Mouse (Mus musculus): ENCODE results near the gene Pde4b. TPM values are rescaled to one million over a fixed set of nuclear protein-coding genes. Genes with fewer than 3 reads are reported as not detected.

The Pde4b gene
- polyA plus RNA-seq, 1 experiment from 2014 or later: 15.6 TPM

DNA sequence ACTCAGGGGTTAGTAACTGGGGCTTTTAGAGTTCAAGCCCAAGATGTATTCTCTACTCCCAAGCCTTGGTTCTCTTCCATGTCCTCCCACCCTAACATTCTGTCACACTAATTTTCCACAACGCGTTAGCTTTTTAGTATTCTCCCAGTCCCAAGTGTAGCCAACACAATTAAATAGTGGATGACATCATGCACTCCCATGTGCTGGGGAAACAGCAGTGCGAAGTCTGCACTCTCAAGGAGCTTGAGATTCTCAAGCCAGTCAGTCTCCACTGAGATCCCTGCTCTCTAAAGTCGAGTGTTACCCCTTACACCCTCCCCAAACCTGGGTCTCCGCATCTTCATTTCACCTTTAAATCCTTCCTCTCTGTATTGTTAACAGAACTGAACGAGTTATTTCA, 434.1 kb downstream of the Pde4b start:
- Histone ChIP-seq H3K9ac (no peak overlapping the region), H3K27ac (no peak overlapping the region), H3K27me3 (replicated peaks) (no peaks in the 10 kb centered on the region), H3K4me1 (no peaks in the 10 kb centered on the region), H3K4me3 (no peak overlapping the region), H3K36me3 (no peaks in the 10 kb centered on the region), H3K9me3 (no peaks in the 10 kb centered on the region), H3K4me2 (replicated peaks) (no peak overlapping the region)
- 0 out of 2 replicates have a peak, but pooled peaks have one; percentile 4 for ATAC-seq (ENCODE audit: low FRiP score, low read depth)
- 77% methylated on average over 6 of the region's 6 CpGs for WGBS

DNA sequence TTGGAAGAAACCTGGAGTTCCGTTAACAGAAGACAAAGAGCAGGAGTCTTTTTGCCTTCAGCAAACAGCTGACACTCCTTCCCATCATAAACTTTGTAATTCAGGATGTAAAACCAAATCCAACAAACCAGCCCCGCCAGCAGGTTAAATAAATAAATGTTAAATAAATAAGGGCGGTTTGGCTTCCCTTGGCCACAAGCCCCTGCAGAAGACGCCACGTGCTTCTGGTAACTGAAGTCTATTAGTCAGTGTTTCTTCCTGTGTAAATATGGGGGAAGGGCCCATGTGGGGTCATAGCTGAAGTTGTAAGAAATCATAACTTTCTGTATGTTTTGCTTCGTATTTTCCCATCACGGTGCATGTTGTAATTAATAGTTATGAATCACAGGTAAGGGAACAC, 440.0 kb downstream of the Pde4b start:
- Histone ChIP-seq H3K27me3 (replicated peaks) (no peaks in the 10 kb centered on the region), H3K27ac (no peak overlapping the region), H3K9me3 (no peaks in the 10 kb centered on the region), H3K4me1 (no peaks in the 10 kb centered on the region), H3K4me2 (replicated peaks) (no peak overlapping the region), H3K36me3 (no peaks in the 10 kb centered on the region), H3K9ac (no peak overlapping the region), H3K4me3 (no peak overlapping the region)
- 75% methylated on average over 7 of the region's 7 CpGs for WGBS
- no peak for ATAC-seq (ENCODE audit: low FRiP score, low read depth)

DNA sequence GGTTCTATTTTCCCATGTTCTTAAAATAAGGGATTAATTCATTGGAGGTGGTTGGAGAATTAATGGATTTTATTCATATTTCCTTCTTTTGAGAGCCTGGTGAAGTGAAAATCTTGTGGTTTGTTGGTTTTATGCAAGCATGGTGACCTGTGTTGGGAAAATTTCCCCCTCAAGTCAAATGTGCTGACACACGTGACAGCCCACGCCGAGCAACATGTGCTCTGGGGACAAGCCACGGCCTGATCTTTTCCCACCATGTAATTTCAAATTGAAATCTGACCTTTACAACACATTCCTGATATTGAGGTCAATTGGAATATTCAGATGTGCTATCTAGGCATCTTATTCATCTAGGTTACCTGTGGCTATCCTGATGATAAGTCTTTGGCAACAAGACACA, 443.5 kb downstream of the Pde4b start:
- 91% methylated on average over 4 of the region's 4 CpGs for WGBS
- Histone ChIP-seq H3K9me3 (no peaks in the 10 kb centered on the region), H3K27ac (no peak overlapping the region), H3K9ac (no peak overlapping the region), H3K36me3 (no peaks in the 10 kb centered on the region), H3K4me1 (0 out of 2 replicates have a peak, but pooled peaks cover 6% of the 10 kb centered on the region), H3K27me3 (replicated peaks) (no peaks in the 10 kb centered on the region), H3K4me2 (replicated peaks) (no peak overlapping the region), H3K4me3 (no peak overlapping the region)
- no peak for ATAC-seq (ENCODE audit: low FRiP score, low read depth)

DNA sequence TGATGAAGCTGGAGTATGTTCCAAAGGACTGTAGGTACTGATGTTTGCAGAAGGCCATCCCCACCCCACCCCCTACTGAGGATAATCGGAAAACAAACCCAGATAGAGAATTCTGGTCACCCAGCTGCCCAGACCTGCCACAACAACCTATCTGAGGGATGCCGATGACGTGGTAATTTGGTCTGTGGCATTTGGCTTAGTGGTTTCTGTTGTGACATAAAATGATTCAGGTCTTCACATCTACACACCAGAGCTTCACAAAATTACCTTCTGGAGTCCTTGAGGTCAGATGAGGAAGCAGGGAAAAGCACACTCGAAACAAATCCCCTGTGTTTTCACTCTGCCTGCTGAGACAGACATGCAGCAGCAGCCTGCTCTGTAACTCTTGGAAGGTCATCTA, 444.4 kb downstream of the Pde4b start:
- 75% methylated on average over 4 of the region's 4 CpGs for WGBS

DNA sequence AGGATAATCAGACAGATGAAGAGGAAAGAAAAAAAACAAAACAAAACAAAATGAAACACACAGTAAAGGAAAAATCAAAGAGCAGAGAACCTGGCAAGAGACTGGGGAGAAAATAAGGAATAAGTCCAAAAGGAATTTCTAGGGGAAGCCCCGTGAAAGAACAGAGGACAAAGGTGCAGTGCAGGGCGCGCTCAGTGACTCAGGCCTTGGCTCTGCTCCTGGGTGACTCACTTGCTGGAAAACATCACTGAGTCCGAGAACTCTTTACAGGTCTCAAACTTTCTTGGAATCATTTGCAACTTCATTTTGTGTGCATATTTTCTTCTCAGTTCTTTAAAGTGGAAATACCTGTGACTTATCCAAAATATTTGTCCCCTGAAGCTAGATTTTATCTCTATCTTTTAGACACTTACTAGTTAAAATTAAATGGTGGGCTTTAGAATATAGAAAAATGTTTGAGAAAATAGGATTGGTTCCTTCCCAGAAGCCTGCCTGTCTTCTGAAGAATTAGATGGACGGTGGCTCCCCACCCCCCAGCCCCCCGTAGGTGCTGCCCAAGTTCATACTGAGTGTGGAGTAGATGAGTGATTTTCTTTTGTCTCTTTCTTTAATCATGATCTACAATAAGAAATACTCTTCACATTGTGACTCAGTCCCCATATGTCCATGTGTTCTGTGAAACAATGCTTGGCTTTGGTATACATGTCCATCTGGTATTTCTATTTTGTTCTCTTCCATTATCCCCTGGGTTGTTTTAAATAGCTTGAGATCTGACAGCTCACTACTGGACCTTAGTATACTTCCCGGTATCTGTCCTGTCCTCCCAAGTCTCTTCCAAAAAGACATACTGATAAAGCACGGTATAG, 446.1 kb downstream of the Pde4b start:
- Histone ChIP-seq H3K36me3 (no peaks in the 10 kb centered on the region), H3K9ac (no peak overlapping the region), H3K4me2 (replicated peaks) (no peak overlapping the region), H3K4me3 (no peak overlapping the region), H3K4me1 (0 out of 2 replicates have a peak, but pooled peaks cover 6% of the 10 kb centered on the region), H3K27me3 (replicated peaks) (no peaks in the 10 kb centered on the region), H3K27ac (no peak overlapping the region), H3K9me3 (no peaks in the 10 kb centered on the region)
- WGBS: 77% methylated on average over 8 of the region's 8 CpGs
- ATAC-seq (ENCODE audit: low FRiP score, low read depth): no peak

More for the DNA sequence above, 444.4 kb downstream of the Pde4b start:
- no peak overlapping the region for H3K27ac ChIP-seq
- ATAC-seq (ENCODE audit: low FRiP score, low read depth): no peak
- no peak overlapping the region for H3K4me3 ChIP-seq
- H3K36me3 ChIP-seq: no peaks in the 10 kb centered on the region
- H3K4me1 ChIP-seq: 0 out of 2 replicates have a peak, but pooled peaks cover 6% of the 10 kb centered on the region
- H3K9ac ChIP-seq: no peak overlapping the region
- H3K9me3 ChIP-seq: no peaks in the 10 kb centered on the region
- no peaks in the 10 kb centered on the region for H3K27me3 ChIP-seq (replicated peaks)
- no peak overlapping the region for H3K4me2 ChIP-seq (replicated peaks)

DNA sequence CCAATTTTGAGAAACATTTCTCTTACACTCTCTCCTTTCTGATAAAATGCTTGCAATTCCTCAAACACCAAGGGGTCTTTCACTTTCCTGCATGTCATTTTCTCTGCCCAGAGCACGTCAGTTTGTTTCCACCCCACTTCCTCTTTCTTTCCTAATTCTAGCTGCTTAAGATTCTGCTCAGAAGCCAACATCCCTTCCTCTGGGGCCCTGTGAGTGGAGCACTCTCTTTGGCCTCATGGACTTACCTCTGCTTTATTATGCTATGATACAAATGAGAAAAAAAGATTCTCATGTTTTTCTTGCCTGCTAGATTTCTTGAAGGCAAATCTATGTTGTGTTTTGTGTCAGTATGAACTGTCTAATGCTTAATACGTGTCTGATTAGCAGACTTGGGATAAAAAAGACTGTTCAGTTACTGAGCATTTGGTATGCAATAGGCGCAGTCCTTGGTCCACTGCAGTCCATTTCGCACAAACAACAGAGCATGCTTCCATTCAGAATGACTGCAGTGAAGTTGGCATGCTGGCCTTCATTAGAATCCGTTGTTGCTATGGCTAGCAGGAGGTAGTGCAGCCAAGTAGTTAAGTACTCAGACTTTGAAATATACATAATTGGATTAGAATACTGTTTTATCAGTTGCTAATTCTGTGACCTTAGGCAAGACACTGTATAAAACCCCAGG, 446.8 kb downstream of the Pde4b start:
- no peak overlapping the region for H3K4me2 ChIP-seq (replicated peaks)
- H3K4me1 ChIP-seq: 0 out of 2 replicates have a peak, but pooled peaks cover 6% of the 10 kb centered on the region
- H3K36me3 ChIP-seq: no peaks in the 10 kb centered on the region
- no peaks in the 10 kb centered on the region for H3K27me3 ChIP-seq (replicated peaks)
- peak; percentile 58; the same call in 1 of the 2 replicates for ATAC-seq (ENCODE audit: low FRiP score, low read depth)
- H3K27ac ChIP-seq: no peak overlapping the region
- H3K9ac ChIP-seq: no peak overlapping the region
- no peaks in the 10 kb centered on the region for H3K9me3 ChIP-seq
- H3K4me3 ChIP-seq: no peak overlapping the region
- WGBS: 62% methylated on average over 5 of the region's 5 CpGs

DNA sequence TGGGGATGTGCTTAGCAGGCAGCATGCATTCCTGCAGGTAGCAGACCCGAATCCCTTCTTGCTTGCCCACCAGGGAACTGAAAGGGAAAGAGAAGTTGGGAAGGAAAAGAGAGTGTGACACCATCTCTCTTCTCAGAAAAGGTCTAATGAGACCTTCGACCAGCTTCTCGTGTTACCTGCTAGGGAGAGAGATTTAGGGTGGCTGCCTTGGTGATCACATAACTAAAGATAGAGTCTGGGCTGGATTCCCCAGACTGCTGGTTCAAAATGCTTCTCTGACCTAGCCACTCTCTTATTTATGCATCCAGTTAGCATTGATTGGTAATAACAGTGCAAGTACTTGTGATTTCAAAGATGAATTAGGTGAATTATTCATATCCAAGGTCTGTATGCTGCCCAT, 448.5 kb downstream of the Pde4b start:
- Histone ChIP-seq H3K4me2 (replicated peaks) (no peak overlapping the region), H3K9me3 (no peaks in the 10 kb centered on the region), H3K36me3 (no peaks in the 10 kb centered on the region), H3K4me1 (0 out of 2 replicates have a peak, but pooled peaks cover 6% of the 10 kb centered on the region), H3K27ac (no peak overlapping the region), H3K9ac (no peak overlapping the region), H3K27me3 (replicated peaks) (no peaks in the 10 kb centered on the region), H3K4me3 (no peak overlapping the region)
- 82% methylated on average over 3 of the region's 3 CpGs for WGBS
- no peak for ATAC-seq (ENCODE audit: low FRiP score, low read depth)

DNA sequence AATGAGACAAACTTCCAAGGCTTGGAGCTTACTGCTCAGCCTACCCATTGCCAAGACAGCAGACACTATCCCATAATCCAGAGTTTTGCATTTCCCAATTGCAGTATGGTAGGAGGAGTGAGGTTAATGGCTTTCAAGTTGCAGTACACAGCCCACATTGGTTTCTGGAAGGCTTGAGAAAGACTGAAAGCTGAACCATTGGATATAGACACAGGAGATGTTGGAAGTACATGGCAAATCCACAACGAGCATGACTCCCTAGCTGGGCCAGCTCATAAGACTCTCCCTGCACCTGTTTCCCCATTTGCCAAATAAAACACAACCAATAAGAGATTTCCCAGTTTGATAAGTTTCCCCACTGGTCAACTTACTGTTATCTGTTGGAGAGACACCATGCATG, 450.9 kb downstream of the Pde4b start:
- ATAC-seq (ENCODE audit: low FRiP score, low read depth): no peak
- 0 out of 2 replicates have a peak, but pooled peaks cover 6% of the 10 kb centered on the region for H3K4me1 ChIP-seq
- no peaks in the 10 kb centered on the region for H3K36me3 ChIP-seq
- no peak overlapping the region for H3K9ac ChIP-seq
- no peak overlapping the region for H3K4me3 ChIP-seq
- no peaks in the 10 kb centered on the region for H3K9me3 ChIP-seq
- H3K4me2 ChIP-seq (replicated peaks): no peak overlapping the region
- H3K27ac ChIP-seq: no peak overlapping the region
- 81% methylated on average over 1 of the region's 1 CpGs for WGBS
- no peaks in the 10 kb centered on the region for H3K27me3 ChIP-seq (replicated peaks)

DNA sequence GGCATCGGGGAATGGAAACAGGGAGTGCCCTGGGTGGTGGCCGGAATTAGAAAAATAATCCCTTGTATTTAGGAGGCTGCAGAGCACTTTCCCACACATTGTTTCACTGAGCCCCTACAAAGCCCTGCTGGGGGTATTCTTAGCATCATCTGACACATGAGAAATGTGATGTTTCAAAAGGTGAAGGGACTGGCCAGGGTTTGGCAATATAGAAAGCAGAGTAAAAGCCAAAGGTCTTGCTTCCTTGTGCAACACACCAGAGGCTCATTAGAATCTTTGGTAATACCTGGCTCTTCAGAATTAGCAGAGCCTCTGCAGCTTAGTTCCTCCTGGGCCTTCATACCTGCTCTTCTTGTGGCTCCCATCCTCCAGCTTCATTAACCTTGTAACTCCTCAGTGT, 451.4 kb downstream of the Pde4b start:
- 93% methylated on average over 2 of the region's 2 CpGs for WGBS
- Histone ChIP-seq H3K4me2 (replicated peaks) (no peak overlapping the region), H3K9ac (no peak overlapping the region), H3K4me3 (no peak overlapping the region), H3K27ac (no peak overlapping the region), H3K9me3 (no peaks in the 10 kb centered on the region), H3K4me1 (0 out of 2 replicates have a peak, but pooled peaks cover 6% of the 10 kb centered on the region), H3K27me3 (replicated peaks) (no peaks in the 10 kb centered on the region), H3K36me3 (no peaks in the 10 kb centered on the region)
- ATAC-seq (ENCODE audit: low FRiP score, low read depth): no peak

DNA sequence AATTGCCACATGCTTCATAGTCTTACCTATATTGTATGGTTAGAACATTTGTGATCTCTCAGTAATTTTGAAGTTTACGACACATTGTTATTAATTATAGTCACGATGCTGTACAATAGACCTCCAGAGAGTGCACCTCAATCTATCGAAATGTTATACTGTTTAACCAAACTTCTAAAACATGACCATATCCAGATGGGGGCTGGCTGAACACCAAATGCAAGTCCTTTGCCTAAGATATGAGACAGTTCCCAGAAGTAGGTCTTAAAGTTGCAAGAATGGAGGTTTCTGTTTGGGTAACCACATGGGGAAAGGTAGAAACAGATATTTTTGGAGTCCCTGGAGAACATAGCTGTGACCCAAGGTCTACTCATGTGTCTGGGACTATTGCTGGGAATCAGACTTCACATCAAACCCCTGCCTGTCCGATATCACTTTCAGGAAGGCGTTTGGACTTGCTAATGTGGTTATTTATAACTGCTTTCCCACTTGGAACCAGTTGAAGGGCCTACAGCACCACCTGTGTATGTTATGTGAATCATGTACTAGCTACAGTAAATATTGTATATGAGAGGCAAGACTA, 452.3 kb downstream of the Pde4b start:
- Histone ChIP-seq H3K27me3 (replicated peaks) (no peaks in the 10 kb centered on the region), H3K9me3 (no peaks in the 10 kb centered on the region), H3K4me3 (no peak overlapping the region), H3K4me1 (0 out of 2 replicates have a peak, but pooled peaks cover 1% of the 10 kb centered on the region), H3K36me3 (no peaks in the 10 kb centered on the region), H3K4me2 (replicated peaks) (no peak overlapping the region), H3K9ac (no peak overlapping the region), H3K27ac (no peak overlapping the region)
- 87% methylated on average over 5 of the region's 5 CpGs for WGBS
- no peak for ATAC-seq (ENCODE audit: low FRiP score, low read depth)

DNA sequence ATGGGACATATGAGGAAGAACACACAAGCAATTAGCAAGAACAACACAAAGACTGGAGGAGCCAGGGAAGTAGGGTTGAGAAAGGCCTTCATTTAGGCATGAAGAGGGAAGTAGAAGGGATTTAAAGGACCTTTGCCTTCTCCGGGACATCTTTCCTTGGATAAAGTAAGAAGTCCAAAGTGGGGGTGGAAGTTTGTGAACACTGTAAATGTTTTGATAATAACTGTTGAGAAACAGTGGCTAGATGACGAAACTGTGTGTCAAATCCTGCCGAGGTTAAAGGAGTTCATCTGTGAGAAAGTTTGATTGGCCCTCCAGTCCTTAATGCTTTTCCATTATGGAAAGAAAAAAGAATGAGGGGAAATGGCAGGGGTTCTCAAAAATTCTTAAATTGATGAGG, 455.6 kb downstream of the Pde4b start:
- no peaks in the 10 kb centered on the region for H3K27me3 ChIP-seq (replicated peaks)
- 90% methylated on average over 3 of the region's 3 CpGs for WGBS

DNA sequence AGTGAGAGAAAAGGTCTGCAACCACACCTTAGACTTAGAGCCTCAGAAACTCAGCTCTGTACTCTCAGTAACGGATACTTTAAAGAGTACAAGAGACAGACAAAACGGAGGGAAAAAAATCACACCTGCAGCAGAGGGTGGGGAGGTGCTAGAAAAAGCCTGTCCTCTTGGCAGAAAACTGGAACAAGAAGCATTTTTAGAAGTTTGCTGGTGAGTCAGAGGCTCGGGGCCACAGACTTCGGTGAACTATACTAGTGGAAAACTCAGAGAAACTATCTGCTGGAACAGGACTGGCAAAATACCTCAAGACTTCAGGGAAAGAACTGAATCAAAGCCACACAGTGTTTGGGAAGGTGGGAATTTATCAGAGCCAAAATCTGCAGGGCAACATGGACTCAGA, 457.9 kb downstream of the Pde4b start:
- ATAC-seq (ENCODE audit: low FRiP score, low read depth): no peak
- no peak overlapping the region for H3K4me2 ChIP-seq (replicated peaks)
- H3K4me1 ChIP-seq: no peaks in the 10 kb centered on the region
- no peak overlapping the region for H3K4me3 ChIP-seq
- no peaks in the 10 kb centered on the region for H3K9me3 ChIP-seq
- WGBS: 87% methylated on average over 4 of the region's 4 CpGs
- no peak overlapping the region for H3K27ac ChIP-seq
- no peak overlapping the region for H3K9ac ChIP-seq
- no peaks in the 10 kb centered on the region for H3K36me3 ChIP-seq
- H3K27me3 ChIP-seq (replicated peaks): no peaks in the 10 kb centered on the region

More for the DNA sequence above, 455.6 kb downstream of the Pde4b start:
- ATAC-seq (ENCODE audit: low FRiP score, low read depth): no peak
- no peak overlapping the region for H3K27ac ChIP-seq
- no peak overlapping the region for H3K4me2 ChIP-seq (replicated peaks)
- H3K4me3 ChIP-seq: no peak overlapping the region
- H3K9me3 ChIP-seq: no peaks in the 10 kb centered on the region
- no peaks in the 10 kb centered on the region for H3K36me3 ChIP-seq
- no peaks in the 10 kb centered on the region for H3K4me1 ChIP-seq
- H3K9ac ChIP-seq: no peak overlapping the region
